Mouse (Mus musculus) spleen, adult 2 months (tissue): Measurements from ENCODE around the gene Krt81.

ENCODE experiments used
- CTCF ChIP-seq: fragments of 200-500 bp; IDR thresholded peaks from 2 replicates; pipeline ENCODE4 v1.5.1; 2011; ENCODE audit warnings: mild to moderate bottlenecking, inconsistent platforms; ENCODE audit not compliant: insufficient read depth, insufficient read length, insufficient replicate concordance; ENCODE audit errors: extremely low read depth
- POLR2A ChIP-seq: fragments of 200-500 bp; IDR thresholded peaks from 2 replicates; pipeline ENCODE4 v1.6.1; 2011; ENCODE audit warnings: low read depth, low read length, inconsistent platforms

DNA sequence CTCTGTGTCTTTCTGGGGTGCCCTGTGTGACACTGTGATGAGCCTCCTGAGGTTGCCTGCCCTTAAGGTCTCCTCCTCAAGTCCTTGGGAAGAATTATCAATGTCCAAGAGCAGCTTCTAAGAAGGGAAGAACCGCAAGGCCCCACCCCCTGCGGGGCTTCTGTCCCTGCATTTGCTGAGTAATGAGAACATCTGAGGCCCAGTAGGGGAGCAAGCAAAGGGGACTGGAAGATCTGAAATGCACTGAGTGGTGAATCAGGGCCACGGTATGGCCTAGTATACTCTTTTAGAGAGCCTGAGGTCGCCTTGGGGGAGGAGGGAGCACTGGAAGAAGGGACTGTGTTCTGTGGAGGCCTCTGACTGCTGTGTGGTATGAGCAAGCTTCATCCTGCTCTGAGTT lies 18.5 kb upstream of the Krt81 start:
- TF ChIP-seq CTCF (no peak), POLR2A (no peak)
